Mouse (Mus musculus) thymus, adult 2 months (tissue): ENCODE measurements around the gene Slc4a8.

Experiments used
- CTCF ChIP-seq: fragments of 200-500 bp; IDR thresholded peaks from 2 replicates; pipeline ENCODE4 v1.5.1; 2012; ENCODE audit warnings: mild to moderate bottlenecking, control low read depth, low read length, moderate library complexity, borderline replicate concordance; ENCODE audit not compliant: control insufficient read depth, poor library complexity, insufficient read depth; ENCODE audit errors: extremely low read depth
- POLR2A ChIP-seq: fragments of 200-500 bp; IDR thresholded peaks from 2 replicates; pipeline ENCODE4 v1.6.1; 2012; ENCODE audit warnings: mild to moderate bottlenecking, low read length, control low read depth, moderate library complexity; ENCODE audit not compliant: control insufficient read depth, poor library complexity, insufficient read depth; ENCODE audit errors: extremely low read depth

DNA sequence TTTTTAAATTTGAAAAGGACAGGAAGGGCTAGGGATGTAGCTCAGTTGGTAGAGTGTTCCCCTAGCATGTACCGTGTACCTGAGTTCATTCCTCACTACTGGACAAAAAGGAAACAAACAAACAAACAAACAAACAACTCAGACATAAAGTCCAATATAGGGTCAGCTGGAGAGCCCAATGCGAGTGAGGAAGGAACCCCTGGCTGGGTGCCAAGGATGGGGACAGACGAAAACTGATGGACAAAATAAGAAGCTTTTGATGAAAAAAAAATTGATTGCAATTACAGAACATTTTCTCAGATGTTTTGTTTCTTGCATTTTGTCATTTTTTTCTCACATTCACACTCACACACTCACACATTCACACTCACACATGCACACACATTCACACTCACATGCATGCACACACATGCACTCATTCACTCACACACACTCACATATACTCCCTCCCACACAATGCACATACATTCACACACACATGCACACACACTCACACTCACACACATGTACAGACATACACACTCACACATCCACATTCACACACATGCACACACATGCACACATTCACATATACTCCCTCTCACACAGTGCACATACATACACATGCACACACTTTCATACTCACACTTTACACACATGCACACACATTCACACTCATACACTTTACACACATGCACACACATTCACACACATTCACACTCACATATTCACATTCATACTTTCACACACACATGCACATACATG lies 5.5 kb upstream of the Slc4a8 start:
- TF ChIP-seq POLR2A (no peak), CTCF (no peak)
